Comparison of ENCODE assay signal across 8 mouse cellular contexts in the genomic region with DNA sequence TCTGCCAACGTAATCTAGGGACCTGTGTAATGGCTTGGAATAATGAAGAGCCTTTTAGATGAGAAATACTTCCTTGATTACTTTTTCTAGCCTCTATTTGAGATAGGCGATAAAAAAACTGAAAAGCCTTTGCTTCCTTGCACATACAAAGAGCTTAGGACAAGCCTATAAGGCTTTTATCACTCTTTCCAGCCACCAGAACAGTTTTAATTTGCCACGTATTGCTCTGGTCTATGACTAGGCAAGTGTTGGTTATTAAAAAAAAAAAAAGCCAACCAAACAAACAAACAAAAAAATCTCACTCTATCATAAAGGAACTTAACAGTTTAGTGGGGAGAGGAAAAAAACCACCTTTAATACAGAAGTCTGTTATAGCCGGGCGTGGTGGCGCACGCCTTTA. TPM values are rescaled to one million over a fixed set of nuclear protein-coding genes. Genes with fewer than 3 reads are reported as not detected.
A peak's percentile ranks its signal among the peaks of the same experiment; 100 is the strongest.
DNase-seq lines count a peak whose midpoint lies in the region; ATAC-seq and TF ChIP-seq lines count a peak whose summit lies in the region.

No protein-coding gene starts in this region.

- ATAC-seq in heart, postnatal 0 days (ENCODE audit: insufficient read depth, low read depth) = no peak
- ATAC-seq in hindbrain, embryonic 14.5 days (ENCODE audit: low FRiP score) = no peak
- ATAC-seq in midbrain, embryonic 12.5 days (ENCODE audit: low FRiP score, low read depth) = no peak
- no peak for ATAC-seq in CD4-positive, CD25-positive, alpha-beta regulatory T cell, adult 4 months

- H3K9ac ChIP-seq in heart, postnatal 0 days (replicated peaks; ENCODE audit: low read depth, low read length) = no peak overlapping the region
- H3K9ac ChIP-seq in hindbrain, embryonic 14.5 days = no peak overlapping the region
- H3K9ac ChIP-seq in midbrain, embryonic 12.5 days (replicated peaks) = no peak overlapping the region

- no peak for TF ChIP-seq EP300 in heart, postnatal 0 days (IDR thresholded peaks at IDR 0.05; ENCODE audit: low read depth)

- H3K4me2 ChIP-seq in heart, postnatal 0 days (ENCODE audit: low read depth, low read length) = no peak overlapping the region
- H3K4me2 ChIP-seq in hindbrain, embryonic 14.5 days (replicated peaks) = peak overlapping the region; percentile 82
- peak overlapping the region; percentile 79 for H3K4me2 ChIP-seq in midbrain, embryonic 12.5 days (replicated peaks)

- H3K27ac ChIP-seq in heart, postnatal 0 days (ENCODE audit: low read depth) = peak overlapping the region; percentile 39; the same call in 1 of the 2 replicates
- H3K27ac ChIP-seq in bone marrow, adult 2 months (ENCODE audit: control insufficient read depth, insufficient read depth, low read depth, low read length, poor library complexity) = 0 out of 2 replicates have a peak overlapping the region, but pooled peaks have one; percentile 58
- peak overlapping the region; percentile 7; the same call in 1 of the 2 replicates for H3K27ac ChIP-seq in hindbrain, embryonic 14.5 days
- no peak overlapping the region; the same call in 1 of the 2 replicates for H3K27ac ChIP-seq in midbrain, embryonic 12.5 days (replicated peaks)

- 89% methylated on average over 7 of the region's 7 CpGs for WGBS in heart, postnatal 0 days
- 62% methylated on average over 7 of the region's 7 CpGs for WGBS in bone marrow, adult 2 months
- 91% methylated on average over 7 of the region's 7 CpGs for WGBS in hindbrain, embryonic 14.5 days
- 85% methylated on average over 7 of the region's 7 CpGs for WGBS in midbrain, embryonic 12.5 days

- TF ChIP-seq CTCF in heart, postnatal 0 days (IDR thresholded peaks at IDR 0.05; ENCODE audit: low read depth) = no peak
- TF ChIP-seq CTCF in bone marrow, adult 2 months (IDR thresholded peaks at IDR 0.05; ENCODE audit: control insufficient read depth, insufficient read depth, low read length) = no peak

- DNase-seq in heart, postnatal 0 days (ENCODE audit: low spot score) = no peak
- DNase-seq in heart, adult 8-10 months (ENCODE audit: low spot score) = no peak
- DNase-seq in hindbrain, embryonic 14.5 days (ENCODE audit: low spot score) = no peak
- DNase-seq in thymus, postnatal 0 days (ENCODE audit: low spot score) = no peak
- DNase-seq in retina, embryonic 14.5 days (ENCODE audit: low spot score) = no peak

- H3K9me3 ChIP-seq in heart, postnatal 0 days (replicated peaks; ENCODE audit: control insufficient read depth, low read length) = no peaks in the 10 kb centered on the region
- no peaks in the 10 kb centered on the region for H3K9me3 ChIP-seq in hindbrain, embryonic 14.5 days (ENCODE audit: control insufficient read depth, low read length)
- peaks cover 5% of the 10 kb centered on the region; the same call in 1 of the 2 replicates for H3K9me3 ChIP-seq in midbrain, embryonic 12.5 days

- H3K4me3 ChIP-seq in heart, postnatal 0 days (ENCODE audit: low read depth, low read length) = peak overlapping the region; percentile 70; the same call in 1 of the 2 replicates
- no peak overlapping the region for H3K4me3 ChIP-seq in bone marrow, adult 2 months (replicated peaks; ENCODE audit: control insufficient read depth, low read depth, low read length)
- no peak overlapping the region for H3K4me3 ChIP-seq in hindbrain, embryonic 14.5 days (replicated peaks; ENCODE audit: low read length)
- H3K4me3 ChIP-seq in midbrain, embryonic 12.5 days = no peak overlapping the region

- H3K4me1 ChIP-seq in heart, postnatal 0 days (ENCODE audit: control insufficient read depth, insufficient read depth) = peaks cover 8% of the 10 kb centered on the region; the same call in 1 of the 2 replicates
- H3K4me1 ChIP-seq in bone marrow, adult 2 months (ENCODE audit: control insufficient read depth, insufficient read depth, low read length) = peaks cover 5% of the 10 kb centered on the region; the same call in 1 of the 2 replicates
- H3K4me1 ChIP-seq in hindbrain, embryonic 14.5 days (replicated peaks; ENCODE audit: control insufficient read depth, insufficient read depth, low read length) = peaks cover 13% of the 10 kb centered on the region
- H3K4me1 ChIP-seq in midbrain, embryonic 12.5 days = peaks cover 13% of the 10 kb centered on the region; the same call in 1 of the 2 replicates

- no peaks in the 10 kb centered on the region for H3K36me3 ChIP-seq in heart, postnatal 0 days (replicated peaks; ENCODE audit: control insufficient read depth, insufficient read depth, low read length)
- no peaks in the 10 kb centered on the region for H3K36me3 ChIP-seq in hindbrain, embryonic 14.5 days (replicated peaks; ENCODE audit: control insufficient read depth, insufficient read depth)
- no peaks in the 10 kb centered on the region for H3K36me3 ChIP-seq in midbrain, embryonic 12.5 days

- H3K27me3 ChIP-seq in heart, postnatal 0 days (ENCODE audit: control insufficient read depth, insufficient read depth, low read length) = no peaks in the 10 kb centered on the region
- no peaks in the 10 kb centered on the region for H3K27me3 ChIP-seq in hindbrain, embryonic 14.5 days (ENCODE audit: control insufficient read depth, insufficient read depth, low read length)
- H3K27me3 ChIP-seq in midbrain, embryonic 12.5 days = no peaks in the 10 kb centered on the region

- no peak for TF ChIP-seq POLR2A in bone marrow, adult 2 months (IDR thresholded peaks at IDR 0.05; ENCODE audit: borderline replicate concordance, control insufficient read depth, low read depth, low read length)

RNA-seq across cellular contexts. Expression of a gene that starts 1.2 kb away (rescaled TPM):
- 10.0 and 23.3 TPM in 2 replicates for total RNA-seq in heart, postnatal 0 days (2014; rRNA removed; ENCODE audit: low replicate concordance)
- polyA plus RNA-seq in heart, postnatal 0 days (2015; fragmentation: Nextera tagmentation; extraction: Ambion mirVana) = 5.4 and 6.7 TPM in 2 replicates
- 10 to 100 TPM; 16.0 to 21.4 (median 16.7) TPM for total RNA-seq in heart, adult 8-10 months (2022)
- polyA plus RNA-seq in bone marrow, adult 2 months (2011; ENCODE audit: insufficient read depth, insufficient read length, low replicate concordance, missing spikeins) = 6.1 and 11.5 TPM in 2 replicates
- polyA plus RNA-seq in hindbrain, embryonic 14.5 days (2014; fragmentation: Nextera tagmentation; extraction: Ambion mirVana) = 26.9 and 28.8 TPM in 2 replicates
- polyA plus RNA-seq in midbrain, embryonic 12.5 days (2016; fragmentation: Nextera tagmentation; extraction: Ambion mirVana) = 18.8 and 19.5 TPM in 2 replicates
- 10 to 100 TPM; 21.8 to 27.7 TPM for polyA plus RNA-seq in CD4-positive, CD25-positive, alpha-beta regulatory T cell, adult 4 months (2017; shearing (Covaris generic))
- 10.8 and 11.3 TPM in 2 replicates for polyA plus RNA-seq in thymus, postnatal 0 days (2015; fragmentation: Nextera tagmentation; extraction: Ambion mirVana)

RNA-seq across cellular contexts. Expression of a gene that starts 32.4 kb away (rescaled TPM):
- total RNA-seq in heart, postnatal 0 days (2014; rRNA removed; ENCODE audit: low replicate concordance) = 195 and 349 TPM in 2 replicates
- polyA plus RNA-seq in heart, postnatal 0 days (2015; fragmentation: Nextera tagmentation; extraction: Ambion mirVana) = 147 and 157 TPM in 2 replicates
- total RNA-seq in heart, adult 8-10 months (2022) = 10 to 100 TPM; 78.5 to 83.2 (median 80.7) TPM
- 25.4 and 65.4 TPM in 2 replicates for polyA plus RNA-seq in bone marrow, adult 2 months (2011; ENCODE audit: insufficient read depth, insufficient read length, low replicate concordance, missing spikeins)
- 137 and 146 TPM in 2 replicates for polyA plus RNA-seq in hindbrain, embryonic 14.5 days (2014; fragmentation: Nextera tagmentation; extraction: Ambion mirVana)
- 90.9 and 93.8 TPM in 2 replicates for polyA plus RNA-seq in midbrain, embryonic 12.5 days (2016; fragmentation: Nextera tagmentation; extraction: Ambion mirVana)
- 100 to 1,000 TPM; 145 to 167 TPM for polyA plus RNA-seq in CD4-positive, CD25-positive, alpha-beta regulatory T cell, adult 4 months (2017; shearing (Covaris generic))
- 86.1 and 93.7 TPM in 2 replicates for polyA plus RNA-seq in thymus, postnatal 0 days (2015; fragmentation: Nextera tagmentation; extraction: Ambion mirVana)
